Mouse (Mus musculus): ENCODE measurements around the gene Mrps7.

DNA sequence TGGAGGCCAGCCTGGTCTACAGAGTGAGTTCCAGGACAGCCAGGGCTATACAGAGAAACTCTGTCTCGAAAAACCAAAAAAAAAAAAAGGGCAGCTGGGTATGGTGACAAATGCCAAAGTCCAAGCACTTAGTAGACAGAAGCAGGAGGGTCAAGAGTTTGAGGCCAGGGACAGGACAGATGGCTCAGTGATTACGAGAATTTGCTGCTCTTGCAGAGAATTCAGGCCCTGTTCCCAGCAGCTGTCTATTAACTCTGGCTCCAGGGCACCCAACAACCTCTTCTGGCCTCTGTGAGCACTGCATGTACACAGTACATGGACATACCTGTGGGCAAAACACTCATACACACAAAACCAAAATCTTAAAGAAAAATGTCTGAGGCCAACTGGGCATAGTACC, 14.3 kb downstream of the Mrps7 start:
- TF ChIP-seq CTCF (IDR thresholded peaks at IDR 0.05; ENCODE audit: extremely low read depth, insufficient read length, insufficient replicate concordance, low read depth, low read length): no peak
- TF ChIP-seq POLR2A (IDR thresholded peaks at IDR 0.05; ENCODE audit: low read depth, low read length): no peak

All from small intestine, adult 2 months (tissue).